Mouse (Mus musculus) limb, embryonic 14.5 days (tissue): Measurements from ENCODE around the gene Cyp4a12a. TPM values are rescaled to one million over a fixed set of nuclear protein-coding genes. Genes with fewer than 3 reads are reported as not detected.
"Not testable (repeated sequence)": the region's sequence is repeated elsewhere in the genome, so short reads cannot be mapped to it uniquely, and the experiment has no call there.

Experiments
- ATAC-seq: fragments of 200-750 bp; cut with Nextera tagmentation; 2 replicates; pipeline ENCODE4 v1.8.0; 2017; ENCODE audit warnings: low read depth, moderate number of reproducible peaks, moderate TSS enrichment; ENCODE audit not compliant: low FRiP score
- DNase-seq: peaks from one replicate; pipeline ENCODE4 v3.0.0-alpha.2; 2015; ENCODE audit warnings: low spot score
- H3K27ac ChIP-seq: fragments of 300-500 bp; sonication (generic); replicated peaks from 2 replicates; pipeline ENCODE4 v1.5.1; 2014; ENCODE audit warnings: low read depth, mild to moderate bottlenecking, low read length, moderate library complexity, mixed read lengths
- H3K27me3 ChIP-seq: fragments of 300-500 bp; sonication (generic); 2 replicates; pipeline ENCODE4 v1.6.1; 2014; ENCODE audit warnings: low read length, mixed read lengths; ENCODE audit not compliant: control insufficient read depth, insufficient read depth
- H3K36me3 ChIP-seq: fragments of 300-500 bp; sonication (generic); 2 replicates; pipeline ENCODE4 v1.6.1; 2014; ENCODE audit warnings: mild to moderate bottlenecking, low read length, moderate library complexity, mixed read lengths; ENCODE audit not compliant: control insufficient read depth, insufficient read depth
- H3K4me1 ChIP-seq: fragments of 300-500 bp; sonication (generic); 2 replicates; pipeline ENCODE4 v1.6.1; 2014; ENCODE audit warnings: antibody characterized with exemption, low read length, mixed read lengths; ENCODE audit not compliant: control insufficient read depth, insufficient read depth
- H3K4me2 ChIP-seq: fragments of 300-500 bp; sonication (generic); replicated peaks from 2 replicates; pipeline ENCODE4 v1.6.1; 2014; ENCODE audit warnings: low read depth, mild to moderate bottlenecking, low read length, moderate library complexity; ENCODE audit not compliant: severe bottlenecking
- H3K4me3 ChIP-seq: fragments of 300-500 bp; sonication (generic); replicated peaks from 2 replicates; pipeline ENCODE4 v1.5.1; 2014; ENCODE audit warnings: low read length
- H3K9ac ChIP-seq: fragments of 300-500 bp; sonication (generic); 2 replicates; pipeline ENCODE4 v1.6.1; 2014; ENCODE audit warnings: mild to moderate bottlenecking, low read depth, low read length, moderate library complexity; ENCODE audit not compliant: severe bottlenecking
- H3K9me3 ChIP-seq: fragments of 300-500 bp; sonication (generic); 2 replicates; pipeline ENCODE4 v1.6.1; 2016; ENCODE audit warnings: low read length; ENCODE audit not compliant: control insufficient read depth
- polyA plus RNA-seq, 2 experiments: library from polyadenylated mRNA; depleted of rRNA in 1 of 2; stranded (reverse) in 1 of 2; unstranded in 1 of 2; fragments of >200 nt; fragmentation: Nextera tagmentation in 1 of 2; extraction: Ambion mirVana in 1 of 2; gene quantifications; 2 replicates each; pipeline versions ENCODE4 v1.2.1 to v1.2.3; 2012 to 2014

The Cyp4a12a gene
- polyA plus RNA-seq, 2 experiments, result not detected

DNA sequence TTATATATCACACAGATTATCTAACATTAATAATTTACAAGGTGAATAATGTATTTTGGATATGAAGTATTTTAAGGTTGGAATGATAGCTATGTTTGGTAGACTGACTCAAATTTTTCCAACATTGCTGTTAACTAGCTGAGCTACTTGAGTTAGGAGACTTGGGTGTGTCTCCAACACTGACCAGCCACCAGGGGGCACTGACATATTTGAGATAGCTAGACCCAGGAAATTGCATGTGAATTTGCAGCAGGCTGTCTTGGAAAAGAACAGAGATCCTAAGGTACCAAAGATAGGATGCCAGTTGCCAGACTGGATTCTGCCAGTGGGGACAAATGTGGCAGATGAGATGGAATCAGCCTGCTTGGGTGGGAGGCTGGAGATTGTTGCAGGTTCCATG lies 69.2 kb downstream of the Cyp4a12a start:
- not testable (repeated sequence) for H3K9ac ChIP-seq, H3K36me3 ChIP-seq, H3K4me1 ChIP-seq, ATAC-seq, H3K27ac ChIP-seq, H3K4me2 ChIP-seq, DNase-seq, H3K9me3 ChIP-seq, H3K4me3 ChIP-seq, H3K27me3 ChIP-seq

Other genes starting within 250 kb of the Cyp4a12a start
- 3.4 and 4.4 TPM in 2 replicates for gene Tal1, start 242.6 kb upstream of the Cyp4a12a start, polyA plus RNA-seq (2012; rRNA removed)
- 1.6 and 1.7 TPM in 2 replicates for gene Tal1, start 242.6 kb upstream of the Cyp4a12a start, polyA plus RNA-seq (2014; fragmentation: Nextera tagmentation; extraction: Ambion mirVana)
- 11.3 and 12.0 TPM in 2 replicates for gene Pdzk1ip1, start 210.3 kb upstream of the Cyp4a12a start, polyA plus RNA-seq (2012; rRNA removed)
- gene Pdzk1ip1, start 210.3 kb upstream of the Cyp4a12a start, polyA plus RNA-seq (2014; fragmentation: Nextera tagmentation; extraction: Ambion mirVana), result 14.7 and 21.9 TPM in 2 replicates
- gene Cyp4x1, start 164.8 kb upstream of the Cyp4a12a start, polyA plus RNA-seq (2012; rRNA removed), result 0.03 TPM in 2 replicates
- 0.11 TPM in 1 of 2 replicates, not detected in the other for gene Cyp4x1, start 164.8 kb upstream of the Cyp4a12a start, polyA plus RNA-seq (2014; fragmentation: Nextera tagmentation; extraction: Ambion mirVana)
- not detected in 2 replicates for gene Cyp4a29, start 57.0 kb upstream of the Cyp4a12a start, polyA plus RNA-seq (2012; rRNA removed)
- gene Cyp4a29, start 57.0 kb upstream of the Cyp4a12a start, polyA plus RNA-seq (2014; fragmentation: Nextera tagmentation; extraction: Ambion mirVana), result not detected in 2 replicates
- not detected in 2 replicates for gene Cyp4a12b, start 112.6 kb downstream of the Cyp4a12a start, polyA plus RNA-seq (2012; rRNA removed)
- not detected in 2 replicates for gene Cyp4a12b, start 112.6 kb downstream of the Cyp4a12a start, polyA plus RNA-seq (2014; fragmentation: Nextera tagmentation; extraction: Ambion mirVana)
- not detected in 2 replicates for gene Cyp4a30b, start 153.6 kb downstream of the Cyp4a12a start, polyA plus RNA-seq (2012; rRNA removed)
- not detected in 2 replicates for gene Cyp4a30b, start 153.6 kb downstream of the Cyp4a12a start, polyA plus RNA-seq (2014; fragmentation: Nextera tagmentation; extraction: Ambion mirVana)
- gene Cyp4a14, start 197.1 kb downstream of the Cyp4a12a start, polyA plus RNA-seq (2012; rRNA removed), result not detected in 2 replicates
- gene Cyp4a14, start 197.1 kb downstream of the Cyp4a12a start, polyA plus RNA-seq (2014; fragmentation: Nextera tagmentation; extraction: Ambion mirVana), result not detected in 2 replicates
- gene Cyp4a10, start 219.2 kb downstream of the Cyp4a12a start, polyA plus RNA-seq (2012; rRNA removed), result not detected in 2 replicates
- not detected in 2 replicates for gene Cyp4a10, start 219.2 kb downstream of the Cyp4a12a start, polyA plus RNA-seq (2014; fragmentation: Nextera tagmentation; extraction: Ambion mirVana)